Mouse (Mus musculus) spleen, adult 2 months (tissue): ENCODE measurements around the gene Nrsn2.

Experiments used
- CTCF ChIP-seq: fragments of 200-500 bp; IDR thresholded peaks from 2 replicates; pipeline ENCODE4 v1.5.1; 2011; ENCODE audit warnings: mild to moderate bottlenecking, inconsistent platforms; ENCODE audit not compliant: insufficient read depth, insufficient read length, insufficient replicate concordance; ENCODE audit errors: extremely low read depth
- POLR2A ChIP-seq: fragments of 200-500 bp; IDR thresholded peaks from 2 replicates; pipeline ENCODE4 v1.6.1; 2011; ENCODE audit warnings: low read depth, low read length, inconsistent platforms

- TF ChIP-seq POLR2A (no peak), CTCF (no peak)
Measured at GRCm38 (mm10) chr2:152345393-152345792, 31.0 kb downstream of the Nrsn2 start.
